In genomic region chr9:75776153-75776552, GRCm38 (mm10) we compare ENCODE assay signal across 9 mouse cellular contexts. TPM values are rescaled to one million over a fixed set of nuclear protein-coding genes. Genes with fewer than 3 reads are reported as not detected.
DNase-seq lines count a peak whose midpoint lies in the region; ATAC-seq lines count a peak whose summit lies in the region.
"Had no signal": no experiment of that assay in that cellular context is flagged by ENCODE, and none has a peak within 500 bp of the region (broad histone marks: within the 10 kb centered on the region; RNA-seq: fewer than 3 reads in every experiment).

No protein-coding gene starts in this region.

- intact Hi-C loops in heart, postnatal 14 days (cut with DNase I), result no loop called here

- DNase-seq in heart, embryonic 10.5 days (ENCODE audit: low spot score), result no peak
- DNase-seq in heart, postnatal 14 days, result no peak
- peak; percentile 77 for DNase-seq in midbrain, embryonic 11.5 days (ENCODE audit: low spot score, missing footprints)
- DNase-seq in T-cell, adult 2 months (ENCODE audit: low spot score), result no peak
- no peak for DNase-seq in gastrocnemius, adult 18-20 months (ENCODE audit: low spot score)
- DNase-seq: adrenal gland, postnatal 36 days had no signal

- no peaks in the 10 kb centered on the region for H3K9me3 ChIP-seq in heart, embryonic 10.5 days
- no peaks in the 10 kb centered on the region for H3K9me3 ChIP-seq in midbrain, embryonic 11.5 days (ENCODE audit: control insufficient read depth, low read length)
- no peaks in the 10 kb centered on the region for H3K9me3 ChIP-seq in midbrain, embryonic 15.5 days
- no peaks in the 10 kb centered on the region for H3K9me3 ChIP-seq in limb, embryonic 12.5 days
- H3K9me3 ChIP-seq in stomach, embryonic 16.5 days (replicated peaks; ENCODE audit: control insufficient read depth, low read length), result no peaks in the 10 kb centered on the region

- H3K27ac ChIP-seq in heart, embryonic 10.5 days, result peak overlapping the region; percentile 88
- no peak overlapping the region for H3K27ac ChIP-seq in midbrain, embryonic 11.5 days (ENCODE audit: low read depth, low read length)
- H3K27ac ChIP-seq in midbrain, embryonic 15.5 days, result no peak overlapping the region
- H3K27ac ChIP-seq in limb, embryonic 12.5 days, result no peak overlapping the region; the same call in 1 of the 2 replicates
- peak overlapping the region; percentile 33 for H3K27ac ChIP-seq in stomach, embryonic 16.5 days (ENCODE audit: low read length)

- H3K4me3 ChIP-seq in heart, embryonic 10.5 days, result peak overlapping the region; percentile 65
- H3K4me3 ChIP-seq in midbrain, embryonic 11.5 days (ENCODE audit: low read depth, low read length), result no peak overlapping the region
- H3K4me3 ChIP-seq in midbrain, embryonic 15.5 days, result no peak overlapping the region
- peak overlapping the region; percentile 32 for H3K4me3 ChIP-seq in limb, embryonic 12.5 days (replicated peaks)
- peak overlapping the region; percentile 47 for H3K4me3 ChIP-seq in stomach, embryonic 16.5 days (replicated peaks; ENCODE audit: low read length)

- H3K4me2 ChIP-seq in midbrain, embryonic 11.5 days, result no peak overlapping the region
- no peak overlapping the region for H3K4me2 ChIP-seq in midbrain, embryonic 15.5 days
- H3K4me2 ChIP-seq in limb, embryonic 12.5 days, result peak overlapping the region; percentile 54
- H3K4me2 ChIP-seq in stomach, embryonic 16.5 days (ENCODE audit: low read depth, low read length), result peak overlapping the region; percentile 45

- H3K27me3 ChIP-seq in heart, embryonic 10.5 days (ENCODE audit: insufficient read depth, poor library complexity, severe bottlenecking), result no peaks in the 10 kb centered on the region
- H3K27me3 ChIP-seq in midbrain, embryonic 11.5 days (ENCODE audit: control insufficient read depth, insufficient read depth, low read length), result no peaks in the 10 kb centered on the region
- no peaks in the 10 kb centered on the region for H3K27me3 ChIP-seq in midbrain, embryonic 15.5 days (replicated peaks)
- no peaks in the 10 kb centered on the region for H3K27me3 ChIP-seq in limb, embryonic 12.5 days
- no peaks in the 10 kb centered on the region for H3K27me3 ChIP-seq in stomach, embryonic 16.5 days (ENCODE audit: control insufficient read depth, insufficient read depth, low read length)

- H3K36me3 ChIP-seq in heart, embryonic 10.5 days, result no peaks in the 10 kb centered on the region
- H3K36me3 ChIP-seq in midbrain, embryonic 11.5 days (ENCODE audit: control insufficient read depth, insufficient read depth, low read length), result no peaks in the 10 kb centered on the region
- H3K36me3 ChIP-seq in midbrain, embryonic 15.5 days (replicated peaks), result no peaks in the 10 kb centered on the region
- H3K36me3 ChIP-seq in limb, embryonic 12.5 days, result no peaks in the 10 kb centered on the region
- no peaks in the 10 kb centered on the region for H3K36me3 ChIP-seq in stomach, embryonic 16.5 days (ENCODE audit: control insufficient read depth, insufficient read depth, low read length)

- H3K4me1 ChIP-seq in heart, embryonic 10.5 days, result peaks cover 6% of the 10 kb centered on the region; the same call in 1 of the 2 replicates
- peaks cover 6% of the 10 kb centered on the region; the same call in 1 of the 2 replicates for H3K4me1 ChIP-seq in midbrain, embryonic 11.5 days (ENCODE audit: control insufficient read depth, insufficient read depth, low read length)
- H3K4me1 ChIP-seq in midbrain, embryonic 15.5 days, result no peaks in the 10 kb centered on the region
- H3K4me1 ChIP-seq in limb, embryonic 12.5 days (replicated peaks), result peaks cover 29% of the 10 kb centered on the region
- H3K4me1 ChIP-seq in stomach, embryonic 16.5 days (ENCODE audit: control insufficient read depth, insufficient read depth, low read length), result no peaks in the 10 kb centered on the region

- no peak overlapping the region for H3K9ac ChIP-seq in midbrain, embryonic 11.5 days (ENCODE audit: low read length)
- H3K9ac ChIP-seq in midbrain, embryonic 15.5 days, result no peak overlapping the region
- H3K9ac ChIP-seq in limb, embryonic 12.5 days (replicated peaks), result no peak overlapping the region; the same call in 1 of the 2 replicates
- peak overlapping the region; percentile 68 for H3K9ac ChIP-seq in stomach, embryonic 16.5 days (ENCODE audit: low read length)

- no peak for ATAC-seq in midbrain, embryonic 11.5 days (ENCODE audit: low FRiP score)
- no peak for ATAC-seq in midbrain, embryonic 15.5 days (replicated peaks)
- ATAC-seq in limb, embryonic 12.5 days (ENCODE audit: insufficient number of reproducible peaks, insufficient read depth, low FRiP score, low TSS enrichment, low read depth), result no peak
- ATAC-seq in stomach, embryonic 16.5 days (ENCODE audit: insufficient read depth, low FRiP score), result no peak

- WGBS in heart, embryonic 10.5 days, result 18% methylated on average over 7 of the region's 7 CpGs
- WGBS in midbrain, embryonic 11.5 days, result 26% methylated on average over 7 of the region's 7 CpGs
- WGBS in midbrain, embryonic 15.5 days, result 40% methylated on average over 7 of the region's 7 CpGs
- WGBS in limb, embryonic 12.5 days, result 44% methylated on average over 7 of the region's 7 CpGs
- 37% methylated on average over 7 of the region's 7 CpGs for whole genome bisulfite sequencing in stomach, embryonic 16.5 days

RNA-seq across cellular contexts. Expression of gene Bmp5, which starts 1.0 kb away (rescaled TPM):
- polyA plus RNA-seq in heart, embryonic 10.5 days (2016; fragmentation: Nextera tagmentation; extraction: Ambion mirVana), result 13.7 and 17.6 TPM in 2 replicates
- 1 to 10 TPM; 1.1 to 1.4 TPM for total RNA-seq in heart, postnatal 14 days (2021)
- 3.4 and 4.0 TPM in 2 replicates for polyA plus RNA-seq in midbrain, embryonic 11.5 days (2014; fragmentation: Nextera tagmentation; extraction: Ambion mirVana)
- polyA plus RNA-seq in midbrain, embryonic 15.5 days (2015; fragmentation: Nextera tagmentation; extraction: Ambion mirVana), result 2.7 and 3.3 TPM in 2 replicates
- 8.4 and 9.9 TPM in 2 replicates for polyA plus RNA-seq in limb, embryonic 12.5 days (2016; fragmentation: Nextera tagmentation; extraction: Ambion mirVana)
- 5.9 and 6.9 TPM in 2 replicates for polyA plus RNA-seq in stomach, embryonic 16.5 days (2015; fragmentation: Nextera tagmentation; extraction: Ambion mirVana)
- total RNA-seq in gastrocnemius, adult 18-20 months (2021), result 1 to 10 TPM; 1.2 to 2.2 TPM

Comparison
In these comparisons a context has a peak if more than half of its experiments do, and no peak if none do; other contexts are left out.
1. H3K27ac ChIP-seq: peak in heart, embryonic 10.5 days (single experiment) and stomach, embryonic 16.5 days (single experiment); none in midbrain, embryonic 11.5 days (single experiment), midbrain, embryonic 15.5 days (single experiment) and limb, embryonic 12.5 days (single experiment).
2. H3K4me3 ChIP-seq: peak in heart, embryonic 10.5 days (single experiment), limb, embryonic 12.5 days (single experiment) and stomach, embryonic 16.5 days (single experiment); none in midbrain, embryonic 11.5 days (single experiment) and midbrain, embryonic 15.5 days (single experiment).
3. H3K4me2 ChIP-seq: peak in limb, embryonic 12.5 days (single experiment) and stomach, embryonic 16.5 days (single experiment); none in midbrain, embryonic 11.5 days (single experiment) and midbrain, embryonic 15.5 days (single experiment).